Mouse (Mus musculus) liver, embryonic 16.5 days (tissue): Measurements from ENCODE around the gene Kcnip4. TPM values are rescaled to one million over a fixed set of nuclear protein-coding genes. Genes with fewer than 3 reads are reported as not detected.

ENCODE experiments used
- ATAC-seq: fragments of 200-750 bp; cut with Nextera tagmentation; 2 replicates; pipeline ENCODE4 v1.8.0; 2017; ENCODE audit warnings: low read depth, mild to moderate bottlenecking, moderate number of reproducible peaks, moderate library complexity
- H3K27ac ChIP-seq: fragments of 300-500 bp; sonication (generic); 2 replicates; pipeline ENCODE4 v1.5.1; 2014; ENCODE audit warnings: mild to moderate bottlenecking, low read length
- H3K27me3 ChIP-seq: fragments of 300-500 bp; sonication (generic); 2 replicates; pipeline ENCODE4 v1.6.1; 2014; ENCODE audit warnings: low read depth, low read length, mixed read lengths; ENCODE audit not compliant: control insufficient read depth, insufficient read depth
- H3K36me3 ChIP-seq: fragments of 300-500 bp; sonication (generic); 2 replicates; pipeline ENCODE4 v1.6.1; 2014; ENCODE audit warnings: mild to moderate bottlenecking; ENCODE audit not compliant: control insufficient read depth, insufficient read depth
- H3K4me1 ChIP-seq: fragments of 300-500 bp; sonication (generic); 2 replicates; pipeline ENCODE4 v1.6.1; 2014; ENCODE audit warnings: low read depth, low read length, mixed read lengths; ENCODE audit not compliant: control insufficient read depth
- H3K4me2 ChIP-seq: fragments of 300-500 bp; sonication (generic); 2 replicates; pipeline ENCODE4 v1.6.1; 2014; ENCODE audit warnings: low read depth, low read length, mixed read lengths
- H3K4me3 ChIP-seq: fragments of 300-500 bp; sonication (generic); 2 replicates; pipeline ENCODE4 v1.5.1; 2014; ENCODE audit warnings: low read depth, mild to moderate bottlenecking, low read length
- H3K9ac ChIP-seq: fragments of 300-500 bp; sonication (generic); 2 replicates; pipeline ENCODE4 v1.6.1; 2014; ENCODE audit warnings: low read depth, low read length
- H3K9me3 ChIP-seq: fragments of 300-500 bp; sonication (generic); replicated peaks from 2 replicates; pipeline ENCODE4 v1.6.1; 2016; ENCODE audit warnings: low read length; ENCODE audit not compliant: control insufficient read depth
- WGBS: fragments of 180-500 bp; shearing (Covaris S2); extraction: QIAGEN DNeasy Blood & Tissue Kit; methylation state at CpG from one replicate; pipeline ENCODE4 v1.1.7; 2014; ENCODE audit not compliant: insufficient replicate concordance; 5-methylcytosine and 5-hydroxymethylcytosine counted together
- polyA plus RNA-seq: library from polyadenylated mRNA; unstranded; fragments of >200 nt; fragmentation: Nextera tagmentation; extraction: Ambion mirVana; gene quantifications from 2 replicates; pipeline ENCODE4 v1.2.1, GENCODE M21; 2015

Gene Kcnip4
- polyA plus RNA-seq, 1 experiment from 2014 or later = 0.09 TPM

DNA sequence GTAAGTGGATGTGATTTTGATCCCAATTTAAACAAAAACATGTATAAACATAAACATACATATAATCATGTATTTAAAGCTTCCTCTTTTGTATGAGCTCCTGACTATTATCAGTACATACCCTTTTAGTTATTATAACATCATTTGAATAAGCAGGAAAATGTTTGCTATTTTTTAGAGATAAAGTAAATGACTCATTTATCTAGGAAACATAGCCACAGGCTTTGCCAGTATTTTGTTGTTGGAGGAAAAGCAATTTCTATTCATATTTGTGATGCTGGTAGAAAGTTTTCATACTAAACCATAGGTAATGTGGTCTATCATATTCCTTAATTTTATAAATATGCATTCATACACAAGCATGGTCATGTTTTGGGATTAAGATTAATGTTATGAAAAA, 1022.3 kb downstream of the Kcnip4 start:
- Histone ChIP-seq H3K4me3 (no peak overlapping the region), H3K9ac (no peak overlapping the region), H3K36me3 (no peaks in the 10 kb centered on the region), H3K27ac (no peak overlapping the region), H3K4me1 (no peaks in the 10 kb centered on the region), H3K9me3 (no peaks in the 10 kb centered on the region), H3K27me3 (no peaks in the 10 kb centered on the region), H3K4me2 (no peak overlapping the region)
- no peak for ATAC-seq

DNA sequence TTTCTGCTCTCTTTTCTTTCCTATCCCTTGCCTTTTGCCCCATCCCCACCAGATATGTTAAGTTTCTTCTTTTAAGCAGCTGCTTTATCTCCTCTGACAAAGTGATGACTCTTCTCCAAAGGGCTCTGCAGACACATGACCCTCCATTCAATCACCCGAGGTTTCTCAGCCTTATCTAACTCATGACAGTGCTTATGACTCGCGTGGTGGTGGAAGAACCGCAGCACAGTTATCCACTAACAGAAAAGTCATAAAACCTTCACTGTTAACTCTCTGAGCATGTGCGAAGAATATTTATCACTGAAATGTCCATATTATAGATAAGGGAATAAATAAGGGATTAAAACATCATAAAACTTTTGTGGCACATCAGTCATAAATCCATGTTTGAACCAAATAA, 1024.5 kb downstream of the Kcnip4 start:
- Histone ChIP-seq H3K36me3 (no peaks in the 10 kb centered on the region), H3K4me2 (no peak overlapping the region), H3K4me1 (no peaks in the 10 kb centered on the region), H3K27me3 (no peaks in the 10 kb centered on the region), H3K4me3 (no peak overlapping the region), H3K9ac (no peak overlapping the region), H3K27ac (no peak overlapping the region), H3K9me3 (no peaks in the 10 kb centered on the region)
- WGBS = 49% methylated on average over 5 of the region's 5 CpGs
- no peak for ATAC-seq

DNA sequence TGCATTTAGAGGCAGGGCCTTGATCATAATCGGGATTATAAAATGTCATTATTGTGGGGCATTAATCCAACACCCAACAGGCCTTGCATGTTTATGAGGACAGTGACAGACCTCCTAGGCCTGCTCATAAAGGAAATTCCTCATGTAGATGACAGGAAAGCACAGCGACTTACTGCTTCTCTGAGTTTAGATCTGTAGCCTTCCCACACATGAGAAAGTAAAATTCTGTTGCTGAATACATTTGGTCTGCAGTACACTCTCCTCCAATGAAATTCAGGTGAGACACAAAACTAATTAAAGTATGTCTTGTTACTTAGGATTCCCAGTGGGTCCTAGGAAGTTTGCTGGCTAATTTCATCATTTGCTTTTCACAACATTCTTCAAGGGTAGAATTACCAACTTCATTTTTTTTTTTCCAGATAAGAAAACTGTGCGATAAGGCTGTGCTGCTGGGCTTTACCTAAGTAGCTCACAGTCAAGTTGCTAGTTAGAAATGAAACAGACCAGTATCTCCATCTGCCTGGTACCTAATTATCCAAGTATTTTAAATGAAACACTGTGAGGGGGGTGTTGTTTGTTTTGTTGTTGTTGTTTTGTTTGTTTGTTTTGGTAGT, 1033.7 kb downstream of the Kcnip4 start:
- ATAC-seq = no peak
- Histone ChIP-seq H3K4me2 (no peak overlapping the region), H3K27ac (no peak overlapping the region), H3K27me3 (no peaks in the 10 kb centered on the region), H3K4me3 (no peak overlapping the region), H3K9me3 (no peaks in the 10 kb centered on the region), H3K4me1 (no peaks in the 10 kb centered on the region), H3K9ac (no peak overlapping the region), H3K36me3 (no peaks in the 10 kb centered on the region)
- 57% methylated on average over 3 of the region's 3 CpGs for WGBS

DNA sequence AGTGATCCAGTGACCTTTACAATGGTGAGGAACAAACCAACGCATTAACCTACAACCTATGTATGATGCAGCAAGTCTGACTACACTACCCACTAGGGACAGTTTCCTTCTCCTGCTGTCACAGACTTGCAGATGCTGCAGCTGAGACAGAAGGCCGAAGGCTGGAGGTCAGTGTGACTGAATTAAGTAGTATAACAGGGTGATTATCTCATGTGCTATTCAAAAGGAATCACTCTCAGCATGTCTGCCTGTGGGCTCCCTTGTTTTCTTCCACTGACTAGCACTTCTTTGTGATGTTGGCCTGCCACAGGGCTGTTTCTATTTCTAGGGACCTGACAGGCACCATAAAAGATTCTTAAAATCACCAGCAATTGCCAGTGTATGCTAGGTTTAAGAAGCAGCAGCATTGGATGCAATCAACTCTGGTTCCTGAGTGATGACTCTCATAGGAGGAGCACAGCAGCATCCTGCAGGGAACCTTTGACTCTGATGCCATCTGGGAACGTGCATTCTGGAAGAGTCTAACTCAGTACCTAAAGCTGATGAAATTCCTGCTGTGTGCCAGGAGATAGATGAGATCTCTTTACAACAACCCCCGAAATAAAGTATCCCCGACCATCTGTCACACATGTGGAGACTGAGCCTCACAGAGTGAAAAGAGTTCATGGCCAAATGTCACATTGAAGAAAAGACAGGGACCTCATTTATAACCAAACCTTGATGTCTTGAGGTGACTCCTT, 1035.0 kb downstream of the Kcnip4 start:
- H3K27me3 ChIP-seq = no peaks in the 10 kb centered on the region
- H3K9me3 ChIP-seq = no peaks in the 10 kb centered on the region
- no peak overlapping the region for H3K4me2 ChIP-seq
- H3K27ac ChIP-seq = no peak overlapping the region
- WGBS = 47% methylated on average over 5 of the region's 5 CpGs
- H3K9ac ChIP-seq = no peak overlapping the region
- H3K36me3 ChIP-seq = no peaks in the 10 kb centered on the region
- no peaks in the 10 kb centered on the region for H3K4me1 ChIP-seq
- H3K4me3 ChIP-seq = no peak overlapping the region
- ATAC-seq = no peak

DNA sequence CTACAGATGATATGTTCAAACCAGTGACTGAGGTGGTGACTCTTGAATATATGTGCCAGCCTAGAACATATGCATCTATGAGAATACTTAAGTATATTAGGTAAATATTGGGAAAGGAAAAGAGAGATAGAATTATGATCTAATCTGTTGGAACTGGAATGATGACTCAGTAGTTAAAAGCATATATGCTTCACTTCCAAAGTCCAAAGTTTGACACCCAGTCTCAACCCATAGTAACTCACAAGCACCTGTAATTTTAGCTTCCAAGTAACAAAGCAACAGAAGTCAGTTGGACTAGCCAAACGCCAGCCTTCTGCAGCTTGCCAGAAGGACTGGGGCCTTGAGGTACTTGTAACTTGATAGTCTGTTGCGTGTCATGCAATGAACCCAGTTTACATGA, 1041.6 kb downstream of the Kcnip4 start:
- Histone ChIP-seq H3K4me1 (no peaks in the 10 kb centered on the region), H3K9me3 (no peaks in the 10 kb centered on the region), H3K27ac (no peak overlapping the region), H3K9ac (no peak overlapping the region), H3K4me2 (no peak overlapping the region), H3K27me3 (no peaks in the 10 kb centered on the region), H3K4me3 (no peak overlapping the region), H3K36me3 (no peaks in the 10 kb centered on the region)
- WGBS = 55% methylated on average over 2 of the region's 2 CpGs
- no peak for ATAC-seq

DNA sequence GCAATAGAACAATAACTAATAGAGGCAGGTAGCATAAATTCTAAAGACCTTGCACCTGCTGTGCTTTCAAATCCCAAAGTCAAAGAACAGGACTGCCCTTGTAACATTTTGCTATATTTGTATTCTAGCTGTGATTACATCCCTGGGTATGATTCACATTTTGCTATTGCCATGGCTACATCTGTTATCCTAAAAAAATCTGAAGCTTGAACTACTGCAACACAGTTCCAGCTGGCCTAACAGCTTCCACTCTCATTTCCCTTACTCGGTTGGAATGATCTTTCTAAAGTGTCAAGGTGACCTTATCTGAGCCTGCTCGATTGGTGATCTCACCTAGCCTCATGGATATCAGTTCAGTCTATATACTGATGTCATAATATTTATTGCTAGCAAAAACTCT, 1064.5 kb downstream of the Kcnip4 start:
- H3K4me1 ChIP-seq = no peaks in the 10 kb centered on the region
- no peak overlapping the region for H3K4me2 ChIP-seq
- no peak for ATAC-seq
- no peaks in the 10 kb centered on the region for H3K27me3 ChIP-seq
- no peak overlapping the region for H3K4me3 ChIP-seq
- H3K9me3 ChIP-seq = no peaks in the 10 kb centered on the region
- H3K36me3 ChIP-seq = no peaks in the 10 kb centered on the region
- H3K9ac ChIP-seq = no peak overlapping the region
- WGBS = 37% methylated on average over 2 of the region's 2 CpGs
- no peak overlapping the region for H3K27ac ChIP-seq

DNA sequence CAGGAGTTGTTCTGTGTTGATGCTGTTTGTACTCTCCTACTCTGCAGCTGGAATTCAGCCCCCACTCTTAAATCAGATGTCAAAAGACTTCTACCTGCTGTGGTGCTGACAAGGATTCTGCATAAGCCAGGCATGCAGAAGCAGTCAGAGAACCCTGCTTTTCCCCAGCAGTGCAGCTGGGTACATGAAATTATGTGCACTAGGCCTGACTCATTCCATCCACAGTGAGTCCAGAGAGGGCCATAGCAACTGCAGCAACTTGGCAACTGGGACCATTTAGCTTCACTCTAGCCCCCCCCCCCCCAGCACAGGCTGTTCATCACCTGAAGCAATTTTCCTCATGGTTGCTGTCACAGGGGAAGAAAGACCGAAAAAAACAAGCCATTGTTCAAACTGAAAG, 1075.8 kb downstream of the Kcnip4 start:
- Histone ChIP-seq H3K27ac (no peak overlapping the region), H3K9ac (no peak overlapping the region), H3K36me3 (no peaks in the 10 kb centered on the region), H3K27me3 (no peaks in the 10 kb centered on the region), H3K4me3 (no peak overlapping the region), H3K4me2 (no peak overlapping the region), H3K9me3 (no peaks in the 10 kb centered on the region), H3K4me1 (no peaks in the 10 kb centered on the region)
- ATAC-seq = no peak
- 63% methylated on average over 1 of the region's 1 CpGs for WGBS

DNA sequence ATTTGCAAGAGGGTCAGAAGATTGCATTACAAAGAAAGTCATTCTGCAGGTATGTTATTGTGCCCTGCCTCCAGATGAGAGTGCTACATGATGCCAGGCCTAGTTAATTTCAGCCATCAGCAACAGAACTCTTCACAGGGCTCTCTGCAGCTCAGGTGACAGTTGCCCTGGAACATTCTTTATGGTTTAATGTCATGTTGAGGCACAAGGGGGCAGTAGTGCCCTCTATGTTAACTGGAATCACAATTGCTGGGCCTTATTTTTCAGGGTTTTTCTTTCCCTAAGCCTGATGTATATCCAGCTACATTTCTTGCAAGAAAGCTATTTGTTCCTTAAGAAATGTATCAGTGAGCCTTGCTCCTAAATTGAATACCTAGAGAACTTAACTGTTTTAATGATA, 1094.2 kb downstream of the Kcnip4 start:
- H3K9me3 ChIP-seq = no peaks in the 10 kb centered on the region
- no peak overlapping the region for H3K4me3 ChIP-seq
- no peak for ATAC-seq
- no peaks in the 10 kb centered on the region for H3K4me1 ChIP-seq
- H3K9ac ChIP-seq = no peak overlapping the region
- H3K36me3 ChIP-seq = no peaks in the 10 kb centered on the region
- no peak overlapping the region for H3K4me2 ChIP-seq
- no peaks in the 10 kb centered on the region for H3K27me3 ChIP-seq
- H3K27ac ChIP-seq = no peak overlapping the region

DNA sequence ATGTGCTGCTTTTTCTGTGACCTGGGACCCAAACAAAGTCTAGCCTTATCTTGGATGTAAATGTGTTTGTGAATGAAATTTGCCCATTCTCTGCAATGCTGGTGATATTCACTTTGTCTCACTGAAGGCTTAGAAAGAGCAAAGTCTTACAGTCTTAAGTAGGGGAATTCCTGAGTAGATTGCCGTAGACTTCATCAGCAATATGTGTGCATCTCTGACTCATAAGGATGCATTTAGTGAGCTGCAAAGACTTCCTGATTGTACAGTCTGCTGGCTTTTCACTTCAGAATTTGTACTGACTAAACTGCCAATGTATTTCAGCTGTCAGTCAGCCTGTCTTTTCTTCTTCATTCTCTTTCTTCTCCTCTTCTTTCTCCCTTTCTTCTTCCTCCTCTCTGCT, 1102.8 kb downstream of the Kcnip4 start:
- H3K4me2 ChIP-seq = no peak overlapping the region
- WGBS = 83% methylated on average over 1 of the region's 1 CpGs

More for the DNA sequence above, 1102.8 kb downstream of the Kcnip4 start:
- H3K36me3 ChIP-seq = no peaks in the 10 kb centered on the region
- H3K27ac ChIP-seq = no peak overlapping the region
- ATAC-seq = no peak
- H3K9me3 ChIP-seq = no peaks in the 10 kb centered on the region
- H3K9ac ChIP-seq = no peak overlapping the region
- no peaks in the 10 kb centered on the region for H3K4me1 ChIP-seq
- no peak overlapping the region for H3K4me3 ChIP-seq
- no peaks in the 10 kb centered on the region for H3K27me3 ChIP-seq
